Mouse (Mus musculus): ENCODE measurements at regions not wholly inside any gene's neighbourhood (a gene's known extent, or its start where the extent isn't known, plus 50 kb on each side); places are given as distances from the start of the nearest gene placed in this dataset.

DNA sequence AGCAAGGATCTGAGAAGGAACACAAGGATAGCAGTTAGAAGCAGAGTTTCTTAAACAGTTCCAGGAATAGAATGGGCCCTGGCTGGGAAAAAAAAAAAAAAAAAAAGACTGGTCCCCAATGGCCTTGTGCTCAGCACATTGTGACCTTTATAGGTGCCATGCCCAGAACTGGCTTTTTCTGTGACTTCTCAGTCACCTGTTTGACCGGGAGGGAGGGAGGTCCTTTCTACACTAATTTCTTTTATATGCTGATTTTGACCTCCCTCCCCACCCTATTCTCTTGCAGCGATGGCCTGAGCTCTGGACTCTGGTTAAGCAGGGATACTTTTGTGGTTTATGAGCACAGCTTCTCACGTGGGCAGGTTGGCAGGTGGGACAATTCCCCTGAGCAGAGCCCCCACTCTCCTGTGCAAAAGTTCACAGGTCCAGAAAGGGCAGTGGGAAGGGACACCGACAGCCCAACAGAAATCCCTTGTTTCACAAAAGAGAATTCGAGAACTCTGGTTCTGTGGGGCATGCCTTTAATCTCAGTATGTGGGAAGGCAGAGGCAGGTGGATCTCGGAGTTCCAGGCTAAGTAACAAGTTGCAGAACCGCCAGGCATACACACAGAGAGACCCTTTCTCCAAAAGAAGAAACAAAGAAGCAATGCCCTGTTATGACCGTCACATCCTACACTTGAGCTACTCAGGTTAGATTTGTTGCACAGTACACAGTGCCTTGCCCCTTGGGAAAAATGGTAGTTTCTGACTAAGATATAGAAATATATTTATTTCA lies 50.3 kb upstream of the Frmd6 start:
- no peak for DNase-seq
- H3K27ac ChIP-seq: no peak overlapping the region
- H3K27me3 ChIP-seq (ENCODE audit: control insufficient read depth, insufficient read depth, low read length): no peaks in the 10 kb centered on the region
- H3K36me3 ChIP-seq (ENCODE audit: control insufficient read depth, insufficient read depth, low read length): peaks cover 2% of the 10 kb centered on the region; the same call in 1 of the 2 replicates
- 89% methylated on average over 8 of the region's 8 CpGs for WGBS
- H3K9ac ChIP-seq (ENCODE audit: low read depth, low read length): no peak overlapping the region
- H3K4me1 ChIP-seq (ENCODE audit: control insufficient read depth, insufficient read depth, low read length): no peaks in the 10 kb centered on the region; the same call in 1 of the 2 replicates
- TF ChIP-seq EP300 (IDR thresholded peaks at IDR 0.05; ENCODE audit: insufficient read depth, low read depth, low read length) (no peak), CTCF (IDR thresholded peaks at IDR 0.05) (no peak), POLR2A (IDR thresholded peaks at IDR 0.05; ENCODE audit: insufficient read depth, low read depth, low read length) (no peak)
- no peaks in the 10 kb centered on the region for H3K79me2 ChIP-seq (replicated peaks; ENCODE audit: control insufficient read depth, insufficient read depth, low read length)
- H3K4me3 ChIP-seq: no peak overlapping the region
- intact Hi-C loops (cut with DNase I): no loop called here

Measured in heart, adult 2 months (tissue).